Mouse (Mus musculus): ENCODE measurements around the gene Tas2r144.

Gene Tas2r144

GRCm38 (mm10) chr6:42215028-42215427 is at the start of gene Tas2r144:
Gene Tas2r144 (plus strand): TSS chr6:42215328.
- no peak for DNase-seq (ENCODE audit: low spot score)

- DNase-seq (ENCODE audit: low spot score), result no peak
Measured at GRCm38 (mm10) chr6:42182462-42182861, 32.7 kb upstream of the Tas2r144 start.

GRCm38 (mm10) chr6:42186230-42186629 is 28.9 kb upstream of the Tas2r144 start:
- no peak for DNase-seq (ENCODE audit: low spot score)

GRCm38 (mm10) chr6:42197710-42198109 is 17.4 kb upstream of the Tas2r144 start:
- DNase-seq (ENCODE audit: low spot score), result no peak

- DNase-seq (ENCODE audit: low spot score), result no peak
Measured at GRCm38 (mm10) chr6:42199498-42199897, 15.6 kb upstream of the Tas2r144 start.

- DNase-seq (ENCODE audit: low spot score), result no peak
Measured at GRCm38 (mm10) chr6:42222286-42222685, 7.2 kb downstream of the Tas2r144 start.

GRCm38 (mm10) chr6:42225046-42225445 is 9.9 kb downstream of the Tas2r144 start:
- no peak for DNase-seq (ENCODE audit: low spot score)

GRCm38 (mm10) chr6:42227240-42228101 is 12.3 kb downstream of the Tas2r144 start:
- peak; percentile 35 for DNase-seq (ENCODE audit: low spot score)

GRCm38 (mm10) chr6:42229610-42230009 is 14.5 kb downstream of the Tas2r144 start:
- DNase-seq (ENCODE audit: low spot score), result no peak

GRCm38 (mm10) chr6:42231191-42231590 is 16.1 kb downstream of the Tas2r144 start:
- DNase-seq (ENCODE audit: low spot score), result no peak

GRCm38 (mm10) chr6:42237276-42237805 is 22.2 kb downstream of the Tas2r144 start:
- DNase-seq (ENCODE audit: low spot score), result no peak

GRCm38 (mm10) chr6:42241311-42242045 is 26.4 kb downstream of the Tas2r144 start:
- no peak for DNase-seq (ENCODE audit: low spot score)

- DNase-seq (ENCODE audit: low spot score), result peak; percentile 81
Measured at GRCm38 (mm10) chr6:42245711-42246353, 30.7 kb downstream of the Tas2r144 start, which contains the start of gene Gstk1. Gene Gstk1 (plus strand): TSS chr6:42245935.

GRCm38 (mm10) chr6:42247173-42247572 is 32.0 kb downstream of the Tas2r144 start:
- DNase-seq (ENCODE audit: low spot score), result no peak

GRCm38 (mm10) chr6:42247981-42248380 is 32.9 kb downstream of the Tas2r144 start:
- DNase-seq (ENCODE audit: low spot score), result no peak

- DNase-seq (ENCODE audit: low spot score), result no peak
Measured at GRCm38 (mm10) chr6:42251791-42252190, 36.7 kb downstream of the Tas2r144 start.

GRCm38 (mm10) chr6:42253103-42253502 is 38.0 kb downstream of the Tas2r144 start:
- DNase-seq (ENCODE audit: low spot score), result no peak

- DNase-seq (ENCODE audit: low spot score), result peak; percentile 37
Measured at GRCm38 (mm10) chr6:42257303-42257863, 42.3 kb downstream of the Tas2r144 start.

GRCm38 (mm10) chr6:42260430-42260829 is 45.3 kb downstream of the Tas2r144 start:
- DNase-seq (ENCODE audit: low spot score), result no peak

- no peak for DNase-seq (ENCODE audit: low spot score)
Measured at GRCm38 (mm10) chr6:42261524-42262170, 46.5 kb downstream of the Tas2r144 start, which contains the start of gene Tmem139. Gene Tmem139 (plus strand): TSS chr6:42261970.

- DNase-seq (ENCODE audit: low spot score), result peak; percentile 93
Measured at GRCm38 (mm10) chr6:42264626-42265312, 49.6 kb downstream of the Tas2r144 start, which contains the start of gene Casp2. Gene Casp2 (plus strand): TSS chr6:42264985.
